Mouse (Mus musculus): ENCODE measurements around the gene Cenpp.

Gene Cenpp

GRCm38 (mm10) chr13:49530636-49531035 lies 121.9 kb downstream of the Cenpp start:
- no peak for DNase-seq (ENCODE audit: low spot score in 2 of 2)

GRCm38 (mm10) chr13:49526235-49526634 lies 126.3 kb downstream of the Cenpp start:
- no peak for DNase-seq (ENCODE audit: low spot score in 2 of 2)

GRCm38 (mm10) chr13:49518761-49519160 lies 133.8 kb downstream of the Cenpp start:
- no peak for DNase-seq (ENCODE audit: low spot score in 2 of 2)

- DNase-seq (ENCODE audit: low spot score in 2 of 2) = no peak
These were observed 145.4 kb downstream of the Cenpp start for GRCm38 (mm10) chr13:49507176-49507575.

GRCm38 (mm10) chr13:49505776-49506175 lies 146.8 kb downstream of the Cenpp start:
- DNase-seq (ENCODE audit: low spot score in 2 of 2) = no peak

- no peak for DNase-seq (ENCODE audit: low spot score in 2 of 2)
These were observed 148.1 kb downstream of the Cenpp start, which contains the start of gene Ecm2 for GRCm38 (mm10) chr13:49504510-49504909. Gene Ecm2, plus strand, starts transcription at chr13:49504810.

GRCm38 (mm10) chr13:49492376-49493368 lies 159.9 kb downstream of the Cenpp start, which contains the start of gene Tes3-ps:
Gene Tes3-ps, plus strand, starts transcription at chr13:49493318.
- no peak for DNase-seq (ENCODE audit: low spot score in 2 of 2)

GRCm38 (mm10) chr13:49485388-49485787 lies 167.2 kb downstream of the Cenpp start:
- DNase-seq (ENCODE audit: low spot score in 2 of 2) = no peak

GRCm38 (mm10) chr13:49480551-49480950 lies 172.0 kb downstream of the Cenpp start:
- DNase-seq (ENCODE audit: low spot score in 2 of 2) = no peak

- DNase-seq (ENCODE audit: low spot score in 2 of 2) = peak; percentile 49 to 50
These were observed 172.5 kb downstream of the Cenpp start for GRCm38 (mm10) chr13:49480057-49480456.

- DNase-seq (ENCODE audit: low spot score in 2 of 2) = no peak
These were observed 173.2 kb downstream of the Cenpp start for GRCm38 (mm10) chr13:49479399-49479798.

- no peak for DNase-seq (ENCODE audit: low spot score in 2 of 2)
These were observed 173.7 kb downstream of the Cenpp start for GRCm38 (mm10) chr13:49478851-49479374.

- no peak for DNase-seq (ENCODE audit: low spot score in 2 of 2)
These were observed 174.7 kb downstream of the Cenpp start for GRCm38 (mm10) chr13:49477887-49478286.

GRCm38 (mm10) chr13:49472676-49473005 lies 179.9 kb downstream of the Cenpp start:
- no peak for DNase-seq (ENCODE audit: low spot score in 2 of 2)

- DNase-seq (ENCODE audit: low spot score in 2 of 2) = no peak
These were observed 180.5 kb downstream of the Cenpp start for GRCm38 (mm10) chr13:49471981-49472675.

GRCm38 (mm10) chr13:49470806-49471205 lies 181.8 kb downstream of the Cenpp start:
- DNase-seq (ENCODE audit: low spot score in 2 of 2) = no peak

GRCm38 (mm10) chr13:49470319-49470718 lies 182.3 kb downstream of the Cenpp start:
- no peak for DNase-seq (ENCODE audit: low spot score in 2 of 2)

GRCm38 (mm10) chr13:49469002-49469401 lies 183.6 kb downstream of the Cenpp start:
- DNase-seq (ENCODE audit: low spot score in 2 of 2) = no peak

GRCm38 (mm10) chr13:49467585-49467984 lies 185.0 kb downstream of the Cenpp start:
- DNase-seq (ENCODE audit: low spot score in 2 of 2) = no peak

GRCm38 (mm10) chr13:49466393-49467075 lies 186.1 kb downstream of the Cenpp start:
- DNase-seq (ENCODE audit: low spot score in 2 of 2) = no peak

GRCm38 (mm10) chr13:49465875-49466274 lies 186.7 kb downstream of the Cenpp start:
- no peak for DNase-seq (ENCODE audit: low spot score in 2 of 2)

GRCm38 (mm10) chr13:49462921-49463320 lies 189.7 kb downstream of the Cenpp start:
- no peak for DNase-seq (ENCODE audit: low spot score in 2 of 2)
